In genomic region chr2:50101152-50101450, GRCm38 (mm10) we compare ENCODE assay signal across 16 mouse cellular contexts. TPM values are rescaled to one million over a fixed set of nuclear protein-coding genes. Genes with fewer than 3 reads are reported as not detected.
DNase-seq lines count a peak whose midpoint lies in the region; ATAC-seq lines count a peak whose summit lies in the region.
"Had no signal": no experiment of that assay in that cellular context is flagged by ENCODE, and none has a peak within 500 bp of the region (broad histone marks: within the 10 kb centered on the region; RNA-seq: fewer than 3 reads in every experiment).

No protein-coding gene starts in this region.

- no peaks in the 10 kb centered on the region for H3K27me3 ChIP-seq in heart, embryonic 12.5 days (replicated peaks)
- no peaks in the 10 kb centered on the region for H3K27me3 ChIP-seq in hindbrain, embryonic 10.5 days (ENCODE audit: insufficient read depth, poor library complexity, severe bottlenecking)
- no peaks in the 10 kb centered on the region for H3K27me3 ChIP-seq in hindbrain, embryonic 15.5 days
- H3K27me3 ChIP-seq in midbrain, embryonic 15.5 days (replicated peaks): no peaks in the 10 kb centered on the region
- H3K27me3 ChIP-seq: embryonic facial prominence, embryonic 12.5 days; Patski had no signal

- H3K4me1 ChIP-seq in heart, embryonic 12.5 days (replicated peaks): peaks cover 33% of the 10 kb centered on the region
- peaks cover 21% of the 10 kb centered on the region for H3K4me1 ChIP-seq in hindbrain, embryonic 10.5 days (replicated peaks)
- H3K4me1 ChIP-seq in hindbrain, embryonic 15.5 days (replicated peaks): peaks cover 24% of the 10 kb centered on the region
- H3K4me1 ChIP-seq in midbrain, embryonic 15.5 days: peaks cover 15% of the 10 kb centered on the region

- no peak overlapping the region for H3K4me3 ChIP-seq in heart, embryonic 12.5 days
- no peak overlapping the region for H3K4me3 ChIP-seq in hindbrain, embryonic 10.5 days
- no peak overlapping the region for H3K4me3 ChIP-seq in hindbrain, embryonic 15.5 days
- H3K4me3 ChIP-seq in midbrain, embryonic 15.5 days: no peak overlapping the region
- H3K4me3 ChIP-seq: embryonic facial prominence, embryonic 12.5 days; limb, embryonic 13.5 days had no signal

- peak overlapping the region; percentile 32; the same call in 1 of the 2 replicates for H3K27ac ChIP-seq in heart, embryonic 12.5 days (ENCODE audit: poor library complexity, severe bottlenecking)
- H3K27ac ChIP-seq in hindbrain, embryonic 10.5 days: peak overlapping the region; percentile 67
- 0 out of 2 replicates have a peak overlapping the region, but pooled peaks have one; percentile 42 for H3K27ac ChIP-seq in hindbrain, embryonic 15.5 days (replicated peaks)
- H3K27ac ChIP-seq in midbrain, embryonic 15.5 days: 0 out of 2 replicates have a peak overlapping the region, but pooled peaks have one; percentile 17
- H3K27ac ChIP-seq: embryonic facial prominence, embryonic 12.5 days; limb, embryonic 13.5 days had no signal

- no peaks in the 10 kb centered on the region for H3K36me3 ChIP-seq in heart, embryonic 12.5 days
- H3K36me3 ChIP-seq in hindbrain, embryonic 10.5 days: no peaks in the 10 kb centered on the region
- no peaks in the 10 kb centered on the region for H3K36me3 ChIP-seq in hindbrain, embryonic 15.5 days
- H3K36me3 ChIP-seq in midbrain, embryonic 15.5 days (replicated peaks): no peaks in the 10 kb centered on the region
- H3K36me3 ChIP-seq: embryonic facial prominence, embryonic 12.5 days; limb, embryonic 13.5 days had no signal

- 0 out of 2 replicates have a peak, but pooled peaks cover 2% of the 10 kb centered on the region for H3K9me3 ChIP-seq in heart, embryonic 12.5 days (replicated peaks)
- H3K9me3 ChIP-seq in hindbrain, embryonic 10.5 days: no peaks in the 10 kb centered on the region
- H3K9me3 ChIP-seq in hindbrain, embryonic 15.5 days: no peaks in the 10 kb centered on the region
- no peaks in the 10 kb centered on the region for H3K9me3 ChIP-seq in midbrain, embryonic 15.5 days
- H3K9me3 ChIP-seq: embryonic facial prominence, embryonic 12.5 days; limb, embryonic 13.5 days had no signal

- intact Hi-C loops in gastrocnemius, postnatal 36 days (cut with DNase I): no loop called here

- DNase-seq in heart, postnatal 4 days: no peak
- DNase-seq in hindbrain, embryonic 10.5 days (ENCODE audit: low spot score): no peak
- DNase-seq in urinary bladder, adult 2 months (ENCODE audit: low spot score): no peak
- DNase-seq in gastrocnemius, postnatal 36 days: no peak
- DNase-seq: B cell, adult 2 months; liver, postnatal 0 days; lung, postnatal 36 days; thymus, postnatal 36 days had no signal

- no peak for ATAC-seq in heart, embryonic 12.5 days (ENCODE audit: insufficient number of reproducible peaks, low FRiP score)
- ATAC-seq in hindbrain, embryonic 15.5 days (ENCODE audit: low FRiP score, low read depth): no peak
- ATAC-seq in midbrain, embryonic 15.5 days (replicated peaks): no peak
- ATAC-seq in megakaryocyte progenitor cell, adult 5-6 weeks (replicated peaks; ENCODE audit: poor library complexity): no peak
- ATAC-seq: liver, postnatal 0 days; Patski had no signal

- H3K9ac ChIP-seq in heart, embryonic 12.5 days: no peak overlapping the region
- H3K9ac ChIP-seq in hindbrain, embryonic 15.5 days: no peak overlapping the region
- H3K9ac ChIP-seq in midbrain, embryonic 15.5 days: no peak overlapping the region
- H3K9ac ChIP-seq: embryonic facial prominence, embryonic 12.5 days; limb, embryonic 13.5 days; liver, postnatal 0 days had no signal

- WGBS in heart, embryonic 12.5 days: 84% methylated on average over 1 of the region's 1 CpGs
- 91% methylated on average over 1 of the region's 1 CpGs for WGBS in hindbrain, embryonic 10.5 days
- WGBS in hindbrain, embryonic 15.5 days: 75% methylated on average over 1 of the region's 1 CpGs
- 47% methylated on average over 1 of the region's 1 CpGs for WGBS in midbrain, embryonic 15.5 days

- H3K4me2 ChIP-seq in heart, embryonic 12.5 days: no peak overlapping the region
- no peak overlapping the region for H3K4me2 ChIP-seq in hindbrain, embryonic 15.5 days
- no peak overlapping the region for H3K4me2 ChIP-seq in midbrain, embryonic 15.5 days
- H3K4me2 ChIP-seq: embryonic facial prominence, embryonic 12.5 days; limb, embryonic 13.5 days had no signal

RNA-seq across cellular contexts. Expression of gene Lypd6, which starts 34.9 kb away (rescaled TPM):
- polyA plus RNA-seq in heart, embryonic 12.5 days (2016; fragmentation: Nextera tagmentation; extraction: Ambion mirVana): 5.4 TPM in 2 replicates
- total RNA-seq in heart, postnatal 4 days (2021): under 1 TPM; 0.67 to 0.90 TPM
- polyA plus RNA-seq in hindbrain, embryonic 10.5 days (2016; fragmentation: Nextera tagmentation; extraction: Ambion mirVana): 4.0 and 6.3 TPM in 2 replicates
- 10.2 and 10.7 TPM in 2 replicates for polyA plus RNA-seq in hindbrain, embryonic 15.5 days (2015; fragmentation: Nextera tagmentation; extraction: Ambion mirVana)
- 9.2 and 10.4 TPM in 2 replicates for polyA plus RNA-seq in midbrain, embryonic 15.5 days (2015; fragmentation: Nextera tagmentation; extraction: Ambion mirVana)
- polyA plus RNA-seq in urinary bladder, adult 2 months (2012; rRNA removed): 4.1 and 4.5 TPM in 2 replicates
- total RNA-seq in gastrocnemius, postnatal 36 days (2021): 1 to 10 TPM in 1 of 2 experiments, under 1 TPM in 1; 0.57 to 1.1 TPM
- total RNA-seq in megakaryocyte progenitor cell, adult 5-6 weeks (2015): 0.12 TPM in 1 of 2 replicates, not detected in the other
- total RNA-seq in megakaryocyte progenitor cell, adult 5-6 weeks (2017): not detected in 2 replicates
- total RNA-seq: monocyte, adult 5-6 weeks had no signal
- polyA plus RNA-seq: Patski had no signal

Comparison
In these comparisons a context has a peak if more than half of its experiments do, and no peak if none do; other contexts are left out.
1. H3K27ac ChIP-seq: peak in every context shown above with its lines; median percentile 67 in hindbrain, embryonic 10.5 days; 42 in hindbrain, embryonic 15.5 days; 32 in heart, embryonic 12.5 days; 17 in midbrain, embryonic 15.5 days.